Mouse (Mus musculus) bone marrow macrophage, adult 2 months (primary cell): ENCODE measurements around the gene Ache. TPM values are rescaled to one million over a fixed set of nuclear protein-coding genes. Genes with fewer than 3 reads are reported as not detected.

Source experiments
- H3K27ac ChIP-seq: 2 replicates; pipeline ENCODE4 v1.5.1; 2012; ENCODE audit warnings: low read depth, low read length; ENCODE audit not compliant: insufficient read depth
- H3K4me1 ChIP-seq: 2 replicates; pipeline ENCODE4 v1.6.1; 2012; ENCODE audit warnings: low read length; ENCODE audit not compliant: control insufficient read depth, insufficient read depth
- H3K4me3 ChIP-seq: 2 replicates; pipeline ENCODE4 v1.5.1; 2012; ENCODE audit warnings: mild to moderate bottlenecking, low read length, moderate library complexity; ENCODE audit not compliant: insufficient read depth
- CTCF ChIP-seq: IDR thresholded peaks from 2 replicates; pipeline ENCODE4 v1.5.1; 2012; ENCODE audit warnings: low read depth, mild to moderate bottlenecking, low read length, moderate library complexity
- POLR2A ChIP-seq: IDR thresholded peaks from 2 replicates; pipeline ENCODE4 v1.6.1; 2012; ENCODE audit warnings: mild to moderate bottlenecking, low read depth, low read length, borderline replicate concordance
- polyA plus RNA-seq: library from polyadenylated mRNA; stranded (reverse); fragments of >200 nt; gene quantifications from 2 replicates; pipeline ENCODE4 v1.2.4, GENCODE M21; 2012; ENCODE audit not compliant: missing spikeins, insufficient read depth, insufficient read length

The Ache gene
- polyA plus RNA-seq, 1 experiment = not detected

DNA sequence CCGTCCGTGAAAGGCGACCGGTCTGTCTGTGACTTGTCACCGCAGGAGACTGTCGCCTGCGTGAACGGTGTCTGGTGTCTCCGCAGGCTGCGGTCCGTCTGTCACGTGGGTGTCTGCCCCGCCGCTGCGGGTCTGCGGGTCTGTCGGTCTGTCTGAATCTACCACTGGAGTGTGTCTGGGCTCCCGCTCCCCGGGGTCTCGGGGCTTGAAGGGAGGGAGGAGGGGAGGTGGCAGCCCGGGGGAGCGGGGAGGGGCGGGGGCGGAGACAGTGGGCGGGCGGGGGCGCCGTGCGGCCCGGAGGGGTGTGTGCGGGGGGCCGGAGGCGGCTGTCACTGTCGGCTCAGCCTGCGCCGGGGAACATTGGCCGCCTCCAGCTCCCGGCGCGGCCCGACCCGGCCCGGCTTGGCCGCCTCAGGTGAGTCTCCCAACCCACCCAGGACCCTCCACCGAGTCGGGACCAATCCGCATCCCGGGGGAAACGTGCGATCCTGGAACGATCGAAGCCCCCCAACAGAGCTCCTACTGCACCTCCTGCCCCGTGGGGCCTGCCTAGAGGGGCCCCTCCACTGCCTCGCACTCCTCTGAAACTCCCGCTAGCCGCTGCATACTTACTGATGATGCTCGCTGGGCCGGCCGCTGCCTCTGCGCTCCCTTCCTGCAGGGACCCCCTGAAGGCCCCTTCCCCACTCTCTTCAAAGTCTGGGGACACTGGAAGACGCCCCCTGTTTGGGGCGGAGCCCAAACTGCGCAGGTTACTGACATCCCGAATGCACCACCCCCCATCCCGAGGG lies 829 bp downstream of the Ache start:
- Histone ChIP-seq H3K4me1 (peaks cover 9% of the 10 kb centered on the region; the same call in 1 of the 2 replicates), H3K27ac (no peak overlapping the region), H3K4me3 (no peak overlapping the region)
- TF ChIP-seq CTCF (no peak), POLR2A (no peak)

GRCm38 (mm10) chr5:137288999-137289470 lies 1.7 kb downstream of the Ache start:
- Histone ChIP-seq H3K4me3 (no peak overlapping the region), H3K4me1 (peaks cover 9% of the 10 kb centered on the region; the same call in 1 of the 2 replicates), H3K27ac (no peak overlapping the region)
- TF ChIP-seq CTCF (no peak), POLR2A (no peak)

DNA sequence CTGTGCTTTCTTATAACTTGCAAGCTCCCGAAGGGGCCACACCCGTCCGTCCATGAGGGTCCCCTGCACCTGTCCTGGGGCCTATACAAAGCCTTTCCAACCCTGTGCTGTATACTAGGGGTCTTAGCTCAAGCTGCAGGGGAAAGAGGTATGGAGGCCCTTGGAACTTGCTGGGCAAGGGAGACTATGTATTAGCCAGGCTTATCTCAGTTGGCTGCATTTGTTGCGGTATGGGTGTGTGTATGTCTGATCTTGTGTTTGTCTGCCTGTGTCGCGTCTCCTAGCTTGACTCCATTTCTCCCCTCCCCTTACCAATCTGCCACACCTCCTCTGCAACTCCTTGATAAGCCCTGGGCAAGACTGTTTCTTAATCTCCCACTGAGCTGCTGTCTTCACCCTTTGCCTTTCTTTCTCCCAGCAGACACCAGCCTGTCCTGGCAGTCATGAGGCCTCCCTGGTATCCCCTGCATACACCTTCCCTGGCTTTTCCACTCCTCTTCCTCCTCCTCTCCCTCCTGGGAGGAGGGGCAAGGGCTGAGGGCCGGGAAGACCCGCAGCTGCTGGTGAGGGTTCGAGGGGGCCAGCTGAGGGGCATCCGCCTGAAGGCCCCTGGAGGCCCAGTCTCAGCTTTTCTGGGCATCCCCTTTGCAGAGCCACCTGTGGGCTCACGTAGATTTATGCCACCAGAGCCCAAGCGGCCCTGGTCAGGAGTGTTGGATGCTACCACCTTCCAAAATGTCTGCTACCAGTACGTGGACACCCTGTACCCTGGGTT lies 2.5 kb downstream of the Ache start:
- Histone ChIP-seq H3K4me3 (no peak overlapping the region), H3K27ac (no peak overlapping the region), H3K4me1 (peaks cover 9% of the 10 kb centered on the region)
- TF ChIP-seq POLR2A (no peak), CTCF (no peak)

DNA sequence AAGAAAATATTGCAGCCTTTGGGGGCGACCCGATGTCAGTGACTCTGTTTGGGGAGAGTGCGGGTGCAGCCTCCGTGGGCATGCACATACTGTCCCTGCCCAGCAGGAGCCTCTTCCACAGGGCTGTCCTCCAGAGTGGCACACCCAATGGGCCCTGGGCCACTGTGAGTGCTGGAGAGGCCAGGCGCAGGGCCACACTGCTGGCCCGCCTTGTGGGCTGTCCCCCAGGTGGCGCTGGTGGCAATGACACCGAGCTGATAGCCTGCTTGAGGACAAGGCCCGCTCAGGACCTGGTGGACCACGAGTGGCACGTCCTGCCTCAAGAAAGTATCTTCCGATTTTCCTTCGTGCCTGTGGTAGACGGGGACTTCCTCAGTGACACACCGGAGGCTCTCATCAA lies 3.4 kb downstream of the Ache start:
- H3K4me1 ChIP-seq = peaks cover 10% of the 10 kb centered on the region
- TF ChIP-seq CTCF (no peak), POLR2A (no peak)
- H3K27ac ChIP-seq = no peak overlapping the region
- H3K4me3 ChIP-seq = no peak overlapping the region

- H3K4me3 ChIP-seq = no peak overlapping the region
- TF ChIP-seq POLR2A = no peak
- no peak for TF ChIP-seq CTCF
- H3K27ac ChIP-seq = no peak overlapping the region
- H3K4me1 ChIP-seq = peaks cover 6% of the 10 kb centered on the region
These were observed 4.1 kb downstream of the Ache start for GRCm38 (mm10) chr5:137291381-137291926.

DNA sequence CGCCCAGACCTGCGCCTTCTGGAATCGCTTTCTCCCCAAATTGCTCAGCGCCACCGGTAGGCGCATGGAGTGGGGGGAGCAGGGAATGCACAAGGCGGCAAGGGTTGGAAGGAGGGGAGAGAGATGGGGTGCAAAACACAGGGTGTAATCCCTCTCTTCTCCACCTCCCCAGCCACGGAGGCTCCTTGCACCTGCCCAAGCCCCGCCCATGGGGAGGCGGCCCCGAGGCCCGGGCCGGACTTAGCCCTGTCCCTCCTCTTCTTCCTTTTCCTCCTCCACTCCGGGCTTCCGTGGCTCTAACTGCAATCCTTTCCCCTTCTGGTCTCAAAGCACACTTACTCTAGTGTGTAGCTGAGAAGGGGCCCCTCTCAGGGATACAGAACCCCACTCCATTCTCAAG lies 6.0 kb downstream of the Ache start:
- no peak; the same call in 1 of the 2 replicates for TF ChIP-seq POLR2A
- TF ChIP-seq CTCF = no peak
- H3K4me1 ChIP-seq = peaks cover 2% of the 10 kb centered on the region; the same call in 1 of the 2 replicates
- H3K4me3 ChIP-seq = peak overlapping the region; percentile 70
- H3K27ac ChIP-seq = peak overlapping the region; percentile 74

GRCm38 (mm10) chr5:137293839-137294743 lies 6.8 kb downstream of the Ache start, which contains the start of gene Ufsp1:
Gene Ufsp1, plus strand, starts transcription at chr5:137294629.
- peaks cover 2% of the 10 kb centered on the region; the same call in 1 of the 2 replicates for H3K4me1 ChIP-seq
- H3K4me3 ChIP-seq = peak within 1 kb of the TSS; percentile 70
- TF ChIP-seq CTCF (no peak), POLR2A (peak; percentile 73; the same call in 1 of the 2 replicates)
- H3K27ac ChIP-seq = peak within 1 kb of the TSS; percentile 74

DNA sequence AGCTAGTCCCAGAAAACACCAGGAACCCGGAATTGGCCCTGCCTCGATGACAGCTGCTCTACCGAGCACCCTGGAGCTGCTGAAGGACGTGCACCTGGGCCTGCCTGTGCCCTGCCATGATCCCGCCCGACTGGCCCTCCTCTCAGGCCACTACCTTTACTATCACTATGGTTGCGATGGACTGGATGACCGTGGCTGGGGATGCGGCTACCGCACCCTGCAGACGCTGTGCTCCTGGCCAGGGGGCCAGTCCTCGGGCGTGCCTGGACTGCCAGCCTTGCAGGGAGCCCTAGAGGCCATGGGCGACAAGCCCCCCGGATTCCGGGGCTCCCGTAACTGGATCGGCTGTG lies 7.4 kb downstream of the Ache start:
- peaks cover 2% of the 10 kb centered on the region; the same call in 1 of the 2 replicates for H3K4me1 ChIP-seq
- H3K27ac ChIP-seq = peak overlapping the region; percentile 60

GRCm38 (mm10) chr5:137295296-137295695 lies 8.0 kb downstream of the Ache start:
- TF ChIP-seq CTCF (no peak), POLR2A (no peak)
- Histone ChIP-seq H3K27ac (no peak overlapping the region), H3K4me3 (peak overlapping the region; percentile 64), H3K4me1 (peaks cover 2% of the 10 kb centered on the region; the same call in 1 of the 2 replicates)

More for the DNA sequence above, 7.4 kb downstream of the Ache start:
- peak overlapping the region; percentile 64 for H3K4me3 ChIP-seq
- no peak for TF ChIP-seq POLR2A
- no peak for TF ChIP-seq CTCF
